Mouse (Mus musculus) embryo, embryonic 10 days (tissue): ENCODE results near the gene Cd63.

ENCODE experiments used
- DNase-seq: peaks from one replicate; pipeline ENCODE4 v3.0.0-alpha.2; 2015; ENCODE audit warnings: low spot score

Cd63 gene

GRCm38 (mm10) chr10:128929638-128930378 lies 29.0 kb downstream of the Cd63 start:
- no peak for DNase-seq

- DNase-seq, result no peak
These were observed 30.7 kb downstream of the Cd63 start for GRCm38 (mm10) chr10:128931441-128931840.

GRCm38 (mm10) chr10:128933574-128933973 lies 32.8 kb downstream of the Cd63 start, which contains the start of gene Itga7:
Gene Itga7, plus strand, starts transcription at chr10:128933818.
- DNase-seq, result peak; percentile 64

DNA sequence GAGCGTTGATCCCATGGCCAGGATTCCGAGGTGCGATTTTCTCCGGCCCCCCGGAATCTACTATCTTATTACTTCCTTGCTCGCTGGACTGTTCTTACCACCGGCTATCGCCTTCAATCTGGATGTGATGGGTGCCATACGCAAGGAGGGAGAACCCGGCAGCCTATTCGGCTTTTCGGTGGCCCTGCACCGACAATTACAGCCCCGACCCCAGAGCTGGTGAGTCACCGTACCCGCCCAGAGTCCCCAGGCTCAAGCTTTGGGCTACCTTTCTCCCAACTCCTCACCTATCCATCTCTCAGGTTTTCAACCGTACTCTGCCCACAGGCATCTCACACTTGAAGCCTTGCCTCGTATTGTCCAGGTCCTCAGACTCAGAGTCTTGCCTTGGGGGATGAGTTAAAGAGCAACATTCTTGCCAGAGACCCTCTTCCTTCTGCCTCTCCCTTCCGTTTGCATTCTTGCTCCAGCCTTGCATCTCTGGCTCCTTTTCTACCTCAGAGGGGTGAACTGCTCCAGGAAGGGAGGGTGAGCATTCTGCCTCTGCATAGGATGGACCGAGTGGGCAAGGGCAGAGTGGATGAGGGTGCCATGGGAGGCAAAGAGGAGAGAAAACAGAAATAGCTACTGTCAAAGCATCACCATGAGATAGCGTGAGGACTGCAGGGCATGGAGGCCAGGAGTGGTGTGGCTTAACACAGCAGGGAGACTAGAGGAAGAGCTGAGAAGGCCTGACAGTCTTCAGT lies 33.4 kb downstream of the Cd63 start:
- no peak for DNase-seq

GRCm38 (mm10) chr10:128934997-128935787 lies 34.4 kb downstream of the Cd63 start:
- no peak for DNase-seq

DNA sequence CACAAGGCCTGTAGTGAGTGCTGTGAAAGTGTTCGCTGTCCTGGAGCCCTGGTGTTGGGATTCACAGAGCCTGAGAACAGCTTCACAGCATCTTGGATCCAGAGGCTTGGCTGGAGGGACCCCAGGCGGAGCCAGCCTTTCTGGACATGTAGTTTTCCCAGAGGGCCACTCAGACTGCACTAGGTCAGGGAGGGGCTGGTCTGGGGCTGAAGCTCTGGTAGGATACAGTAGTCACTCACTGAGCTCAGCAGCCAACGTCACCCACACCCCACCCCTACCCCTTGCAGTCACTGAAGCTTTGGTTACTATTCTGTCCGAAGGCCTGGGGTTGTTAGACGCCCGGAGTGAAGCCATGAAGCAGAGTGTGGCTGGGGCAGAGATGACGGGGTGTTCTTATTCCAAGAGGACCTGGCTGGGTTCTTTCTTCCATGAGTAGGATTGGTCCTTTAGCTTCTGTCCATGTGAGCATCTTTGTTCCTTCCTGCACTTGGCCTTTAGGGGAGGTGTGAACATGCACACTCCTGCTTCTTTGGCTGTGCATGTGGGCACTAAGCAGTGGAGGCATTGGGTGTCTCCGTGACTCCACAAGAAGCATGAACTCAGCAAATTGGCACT lies 35.1 kb downstream of the Cd63 start:
- no peak for DNase-seq

DNA sequence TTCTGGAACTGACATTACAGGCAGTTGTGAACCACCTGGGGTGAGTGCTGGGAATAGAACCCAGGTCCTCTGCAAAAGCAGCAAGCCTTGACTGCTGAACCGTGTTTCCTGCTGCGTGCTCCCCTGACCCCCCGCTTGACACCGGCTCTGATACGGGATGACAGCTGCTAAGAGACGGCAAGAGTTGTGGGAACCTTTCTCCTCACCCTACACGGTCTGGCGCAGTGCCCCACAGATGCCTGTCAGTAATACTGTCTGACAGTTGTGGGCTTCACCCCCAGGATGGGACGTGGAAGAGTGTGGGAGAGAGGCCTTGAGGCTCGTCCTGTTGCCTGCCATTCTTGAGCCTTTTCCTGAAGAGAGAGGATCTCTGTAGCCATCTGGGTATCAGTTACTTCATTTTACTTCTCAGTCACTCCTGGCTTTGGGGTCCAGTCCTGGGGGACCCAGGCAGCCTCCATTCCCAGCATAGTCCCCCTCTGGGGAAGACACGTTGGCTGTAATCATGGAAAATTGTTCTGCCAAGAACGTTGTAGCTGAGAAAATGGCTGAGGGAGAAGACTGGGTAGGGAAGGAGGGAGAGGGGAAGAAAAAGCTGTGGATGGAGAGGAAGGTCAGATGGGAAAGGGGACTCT lies 37.1 kb downstream of the Cd63 start:
- no peak for DNase-seq

GRCm38 (mm10) chr10:128938457-128938856 lies 37.7 kb downstream of the Cd63 start:
- no peak for DNase-seq

- DNase-seq, result no peak
These were observed 38.2 kb downstream of the Cd63 start for GRCm38 (mm10) chr10:128938974-128939373.

GRCm38 (mm10) chr10:128940475-128941061 lies 39.8 kb downstream of the Cd63 start:
- no peak for DNase-seq

GRCm38 (mm10) chr10:128945675-128946074 lies 44.9 kb downstream of the Cd63 start:
- DNase-seq, result peak; percentile 23

DNA sequence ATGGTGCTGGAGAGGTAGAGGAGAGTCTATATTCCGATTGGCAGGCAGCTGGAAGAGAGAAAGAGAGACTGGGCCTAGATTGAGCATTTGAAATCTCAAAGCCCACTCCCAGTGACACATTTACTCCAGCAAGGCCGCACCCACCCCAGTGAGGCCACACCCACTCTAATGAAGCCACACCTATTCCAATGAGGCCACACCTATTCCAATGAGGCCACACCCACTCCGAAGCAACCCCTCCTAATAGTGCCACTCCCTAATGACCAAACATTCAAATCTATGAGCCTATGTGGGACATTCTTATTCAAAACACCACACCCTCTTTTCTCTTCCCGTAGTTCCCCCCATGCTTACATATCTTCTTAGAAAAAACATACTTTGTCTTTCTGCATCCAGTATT lies 46.7 kb downstream of the Cd63 start:
- no peak for DNase-seq

- no peak for DNase-seq
These were observed 49.6 kb downstream of the Cd63 start for GRCm38 (mm10) chr10:128950208-128950887.

- no peak for DNase-seq
These were observed 57.6 kb downstream of the Cd63 start for GRCm38 (mm10) chr10:128958340-128958739.

DNA sequence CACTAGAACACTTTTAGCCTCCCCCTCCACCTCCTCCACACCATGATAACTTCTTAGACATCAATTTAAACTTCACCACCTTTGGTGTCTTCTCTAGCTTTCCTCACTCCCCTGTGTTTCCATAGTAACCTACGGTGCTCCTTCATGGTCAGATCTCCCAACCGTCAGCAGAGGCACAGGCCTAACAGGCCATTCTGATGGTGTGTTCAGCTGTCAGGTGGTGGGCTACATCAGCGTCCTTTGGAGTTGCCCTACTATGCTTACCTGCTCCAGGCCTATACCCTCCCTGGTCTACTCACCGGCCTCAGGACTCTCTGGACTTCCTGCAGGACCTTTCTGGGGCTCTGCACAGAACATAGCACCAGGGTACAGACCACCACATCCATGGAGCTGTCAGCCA lies 59.4 kb downstream of the Cd63 start:
- no peak for DNase-seq

GRCm38 (mm10) chr10:128960590-128961584 lies 60.1 kb downstream of the Cd63 start, which contains the start of gene Mettl7b:
Gene Mettl7b, minus strand, starts transcription at chr10:128960988.
- no peak for DNase-seq
